Mouse (Mus musculus) liver, postnatal 0 days (tissue): ENCODE measurements around the gene Tm9sf4. TPM values are rescaled to one million over a fixed set of nuclear protein-coding genes. Genes with fewer than 3 reads are reported as not detected.

Experiments used
- ATAC-seq: fragments of 200-750 bp; cut with Nextera tagmentation; 2 replicates; pipeline ENCODE4 v1.8.0; 2017; ENCODE audit warnings: mild to moderate bottlenecking, moderate library complexity
- DNase-seq: peaks from one replicate; pipeline ENCODE4 v3.0.0-alpha.2; 2016
- H3K27ac ChIP-seq: fragments of 300-500 bp; sonication (generic); 2 replicates; pipeline ENCODE4 v1.5.1; 2014; ENCODE audit warnings: antibody characterized with exemption, moderate library complexity, mild to moderate bottlenecking, low read depth
- H3K27me3 ChIP-seq: fragments of 300-500 bp; sonication (generic); 2 replicates; pipeline ENCODE4 v1.6.1; 2014; ENCODE audit warnings: low read length, control low read depth, mixed read lengths; ENCODE audit not compliant: insufficient read depth
- H3K36me3 ChIP-seq: fragments of 300-500 bp; sonication (generic); replicated peaks from 2 replicates; pipeline ENCODE4 v1.6.1; 2014; ENCODE audit warnings: mild to moderate bottlenecking, control low read depth, low read length, moderate library complexity, mixed read lengths; ENCODE audit not compliant: insufficient read depth
- H3K4me1 ChIP-seq: fragments of 300-500 bp; sonication (generic); 2 replicates; pipeline ENCODE4 v1.6.1; 2014; ENCODE audit warnings: antibody characterized with exemption, mild to moderate bottlenecking, control low read depth; ENCODE audit not compliant: insufficient read depth
- H3K4me2 ChIP-seq: fragments of 300-500 bp; sonication (generic); 2 replicates; pipeline ENCODE4 v1.6.1; 2014; ENCODE audit warnings: low read depth, mild to moderate bottlenecking, low read length, moderate library complexity, mixed read lengths
- H3K4me3 ChIP-seq: fragments of 300-500 bp; sonication (generic); 2 replicates; pipeline ENCODE4 v1.5.1; 2014; ENCODE audit warnings: low read depth, low read length
- H3K9ac ChIP-seq: fragments of 300-500 bp; sonication (generic); replicated peaks from 2 replicates; pipeline ENCODE4 v1.6.1; 2014; ENCODE audit warnings: mild to moderate bottlenecking, moderate library complexity
- H3K9me3 ChIP-seq: fragments of 300-500 bp; sonication (generic); 2 replicates; pipeline ENCODE4 v1.6.1; 2016; ENCODE audit warnings: mild to moderate bottlenecking, control low read depth, low read length, mixed read lengths
- CTCF ChIP-seq: sonication (generic); IDR thresholded peaks from 2 replicates; pipeline ENCODE4 v1.5.1; 2016; ENCODE audit warnings: antibody characterized with exemption, low read depth
- EP300 ChIP-seq: IDR thresholded peaks from 2 replicates; pipeline ENCODE4 v1.6.1; 2016; ENCODE audit warnings: antibody characterized with exemption, low read depth, mild to moderate bottlenecking
- WGBS: fragments of 180-500 bp; shearing (Covaris S2); extraction: QIAGEN DNeasy Blood & Tissue Kit; methylation state at CpG from one replicate; pipeline ENCODE4 v1.1.7; 2014; ENCODE audit not compliant: insufficient replicate concordance; 5-methylcytosine and 5-hydroxymethylcytosine counted together
- polyA plus RNA-seq: library from polyadenylated mRNA; unstranded; fragments of >200 nt; fragmentation: Nextera tagmentation; extraction: Ambion mirVana; gene quantifications from 2 replicates; pipeline ENCODE4 v1.2.1, GENCODE M21; 2015

Gene Tm9sf4
- polyA plus RNA-seq, 1 experiment from 2014 or later: 24.4 TPM

GRCm38 (mm10) chr2:153241250-153242014 is 80.3 kb downstream of the Tm9sf4 start, which contains the start of the genes Plagl2 and Pofut1:
Gene Plagl2, minus strand, starts transcription at chr2:153241426.
Gene Pofut1, plus strand, starts transcription at chr2:153241533.
- TF ChIP-seq EP300 (no peak), CTCF (peak; percentile 60)
- Histone ChIP-seq H3K36me3 (peaks cover 31% of the 10 kb centered on the region), H3K4me3 (peak within 1 kb of the TSS; percentile 99), H3K9me3 (no peaks in the 10 kb centered on the region), H3K27ac (peak within 1 kb of the TSS; percentile 98), H3K4me2 (peak within 1 kb of the TSS; percentile 79), H3K9ac (peak within 1 kb of the TSS; percentile 100), H3K27me3 (no peaks in the 10 kb centered on the region), H3K4me1 (peaks cover 42% of the 10 kb centered on the region)
- DNase-seq (peak; percentile 94), ATAC-seq (peak; percentile 97)
- 1% methylated on average over 53 of the region's 72 CpGs for WGBS

GRCm38 (mm10) chr2:153242156-153242555 is 81.1 kb downstream of the Tm9sf4 start:
- peak overlapping the region; percentile 99 for H3K4me3 ChIP-seq
- peak overlapping the region; percentile 100 for H3K9ac ChIP-seq
- H3K36me3 ChIP-seq: peaks cover 26% of the 10 kb centered on the region
- H3K4me2 ChIP-seq: peak overlapping the region; percentile 79
- H3K27ac ChIP-seq: peak overlapping the region; percentile 98; the same call in 1 of the 2 replicates
- H3K4me1 ChIP-seq: peaks cover 40% of the 10 kb centered on the region
- WGBS: 58% methylated on average over 6 of the region's 6 CpGs
- DNase-seq (no peak), ATAC-seq (no peak)
- H3K27me3 ChIP-seq: no peaks in the 10 kb centered on the region
- no peaks in the 10 kb centered on the region for H3K9me3 ChIP-seq
- TF ChIP-seq EP300: no peak
- no peak for TF ChIP-seq CTCF

- Histone ChIP-seq H3K27me3 (no peaks in the 10 kb centered on the region), H3K9me3 (no peaks in the 10 kb centered on the region), H3K4me1 (no peaks in the 10 kb centered on the region), H3K36me3 (peaks cover 35% of the 10 kb centered on the region), H3K4me3 (no peak overlapping the region), H3K9ac (no peak overlapping the region), H3K4me2 (no peak overlapping the region), H3K27ac (no peak overlapping the region)
- no peak for TF ChIP-seq EP300
- TF ChIP-seq CTCF: no peak
- ATAC-seq: no peak
- 67% methylated on average over 5 of the region's 5 CpGs for WGBS
- DNase-seq: no peak
Measured at GRCm38 (mm10) chr2:153249751-153250150, 88.6 kb downstream of the Tm9sf4 start.

GRCm38 (mm10) chr2:153256604-153257003 is 95.5 kb downstream of the Tm9sf4 start:
- no peak overlapping the region for H3K4me2 ChIP-seq
- DNase-seq (no peak), ATAC-seq (no peak)
- H3K4me3 ChIP-seq: no peak overlapping the region
- TF ChIP-seq EP300: no peak
- no peak for TF ChIP-seq CTCF
- H3K27ac ChIP-seq: no peak overlapping the region
- 0 out of 2 replicates have a peak, but pooled peaks cover 13% of the 10 kb centered on the region for H3K36me3 ChIP-seq
- 82% methylated on average over 2 of the region's 2 CpGs for WGBS
- no peaks in the 10 kb centered on the region for H3K27me3 ChIP-seq
- peaks cover 21% of the 10 kb centered on the region for H3K4me1 ChIP-seq
- H3K9ac ChIP-seq: no peak overlapping the region
- no peaks in the 10 kb centered on the region for H3K9me3 ChIP-seq

- Histone ChIP-seq H3K9ac (peak overlapping the region; percentile 13; the same call in 1 of the 2 replicates), H3K9me3 (no peaks in the 10 kb centered on the region), H3K4me2 (peak overlapping the region; percentile 24), H3K4me3 (no peak overlapping the region), H3K4me1 (peaks cover 26% of the 10 kb centered on the region), H3K36me3 (peaks cover 18% of the 10 kb centered on the region), H3K27ac (peak overlapping the region; percentile 46), H3K27me3 (no peaks in the 10 kb centered on the region)
- TF ChIP-seq CTCF: no peak
- TF ChIP-seq EP300: no peak
- DNase-seq: no peak
- no peak for ATAC-seq
- 29% methylated on average over 12 of the region's 12 CpGs for WGBS
Measured at GRCm38 (mm10) chr2:153259030-153259863, 98.1 kb downstream of the Tm9sf4 start.

Other genes with a start within 250 kb of the Tm9sf4 start
- gene Mylk2, start 250.0 kb upstream of the Tm9sf4 start, polyA plus RNA-seq: 0.25 TPM in 1 of 2 replicates, not detected in the other
- gene Foxs1, start 228.1 kb upstream of the Tm9sf4 start, polyA plus RNA-seq: 0.50 and 0.74 TPM in 2 replicates
- not detected in 2 replicates for gene Dusp15, start 209.6 kb upstream of the Tm9sf4 start, polyA plus RNA-seq
- 0.18 and 0.31 TPM in 2 replicates for gene Ttll9, start 198.8 kb upstream of the Tm9sf4 start, polyA plus RNA-seq
- 26.0 and 26.2 TPM in 2 replicates for gene Pdrg1, start 145.9 kb upstream of the Tm9sf4 start, polyA plus RNA-seq
- gene Xkr7, start 129.5 kb upstream of the Tm9sf4 start, polyA plus RNA-seq: not detected in 2 replicates
- 0.89 and 1.1 TPM in 2 replicates for gene Ccm2l, start 95.3 kb upstream of the Tm9sf4 start, polyA plus RNA-seq
- 13.3 and 14.0 TPM in 2 replicates for gene Hck, start 52.8 kb upstream of the Tm9sf4 start, polyA plus RNA-seq
- gene Tspyl3, start 64.1 kb downstream of the Tm9sf4 start, polyA plus RNA-seq: 1.1 TPM in 2 replicates
- 4.3 and 4.4 TPM in 2 replicates for gene Plagl2, start 80.1 kb downstream of the Tm9sf4 start, polyA plus RNA-seq
- 1.4 and 1.7 TPM in 2 replicates for gene Pofut1, start 80.2 kb downstream of the Tm9sf4 start, polyA plus RNA-seq
- gene Kif3b, start 130.1 kb downstream of the Tm9sf4 start, polyA plus RNA-seq: 1.3 and 1.7 TPM in 2 replicates
- gene Asxl1, start 184.5 kb downstream of the Tm9sf4 start, polyA plus RNA-seq: 5.1 and 5.7 TPM in 2 replicates